Mouse (Mus musculus) ES-E14 (cell line): ENCODE data around the gene Bcl10.

Source experiments
- CHD2 ChIP-seq: IDR thresholded peaks from 2 replicates; pipeline ENCODE4 v1.6.1; 2014; ENCODE audit warnings: mild to moderate bottlenecking, low read depth, low read length, inconsistent platforms
- HCFC1 ChIP-seq: IDR thresholded peaks from 2 replicates; pipeline ENCODE4 v1.6.1; 2012; ENCODE audit warnings: low read length, inconsistent platforms, borderline replicate concordance; ENCODE audit not compliant: insufficient read depth
- ZC3H11A ChIP-seq: IDR thresholded peaks from 2 replicates; pipeline ENCODE4 v1.6.1; 2012; ENCODE audit warnings: low read depth, mild to moderate bottlenecking, inconsistent platforms, low read length, borderline replicate concordance

DNA sequence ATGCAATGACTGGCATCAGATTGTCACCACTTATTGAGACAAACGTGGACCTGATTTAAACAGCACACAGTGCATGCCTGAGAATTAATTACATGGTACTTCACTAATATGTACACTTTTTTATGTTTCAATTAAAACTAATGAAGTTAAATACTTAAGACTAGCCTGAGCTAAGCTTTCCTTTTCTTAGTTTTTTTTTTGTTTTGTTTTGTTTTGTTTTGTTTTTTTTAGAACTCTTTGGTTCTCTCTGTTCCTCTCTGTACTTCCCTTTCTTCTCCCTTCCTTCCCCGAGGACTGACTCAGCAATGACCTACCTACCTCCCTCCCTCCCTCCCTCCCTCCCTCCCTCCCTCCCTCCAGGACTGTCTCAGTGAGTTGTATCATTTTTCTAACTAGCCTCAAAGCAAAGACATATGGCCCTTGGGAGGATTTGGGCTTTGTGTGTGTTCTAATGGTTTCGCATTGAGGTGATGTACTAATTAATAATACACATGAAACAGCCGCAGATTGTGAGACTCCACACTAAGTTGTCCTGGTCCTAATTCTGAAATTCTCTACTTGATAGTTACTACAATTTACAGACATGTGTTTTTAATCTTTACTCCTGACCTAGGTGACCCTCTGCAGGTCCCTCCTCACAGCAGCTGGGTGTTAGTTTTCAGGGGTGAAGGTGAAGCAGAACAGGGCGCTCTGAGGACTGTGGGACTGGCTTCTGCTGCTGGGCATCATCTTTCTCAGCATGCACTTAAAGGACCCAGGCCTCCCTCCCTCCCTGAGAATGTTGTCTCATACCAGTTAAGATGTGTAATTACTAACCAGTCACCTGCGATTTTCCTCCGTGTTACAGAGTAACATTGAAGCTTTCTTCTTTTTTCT is 7.2 kb downstream of the Bcl10 start:
- TF ChIP-seq HCFC1 = no peak
- TF ChIP-seq ZC3H11A = no peak
- no peak for TF ChIP-seq CHD2
